Mouse (Mus musculus): ENCODE measurements around the gene Skint4.

Gene Skint4

GRCm38 (mm10) chr4:112071716-112072115, at the start of gene Skint4:
Skint4 (plus strand) TSS chr4:112072016.
- no peak for DNase-seq (ENCODE audit: low read depth, low spot score)

All from skeletal muscle tissue, adult 2 months (tissue).